Mouse (Mus musculus) thymus, postnatal 4 days (tissue): ENCODE measurements around the gene Camk1d.

Experiments
- DNase-seq: peaks from one replicate; pipeline ENCODE4 v3.0.0; 2021

Gene Camk1d

DNA sequence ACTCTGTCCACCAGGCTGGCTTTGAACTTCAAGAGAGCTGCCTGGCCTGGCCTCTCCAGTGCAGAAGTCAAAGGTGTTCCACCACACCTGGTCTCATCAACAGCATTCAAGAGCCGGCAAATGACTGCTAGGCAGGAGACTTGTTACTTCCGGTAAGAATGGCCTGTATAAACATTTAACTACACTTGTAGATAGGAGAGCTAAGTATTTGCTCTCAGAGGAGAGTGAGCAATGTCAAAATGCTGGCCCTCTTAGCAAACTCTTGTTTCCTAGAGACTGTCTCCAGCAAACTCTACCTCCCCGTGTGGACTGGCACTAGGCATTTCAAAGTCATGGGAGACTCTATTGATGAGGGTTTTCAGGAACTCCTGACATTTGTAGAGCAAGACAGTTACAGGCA, 56.3 kb downstream of the Camk1d start:
- no peak for DNase-seq

DNA sequence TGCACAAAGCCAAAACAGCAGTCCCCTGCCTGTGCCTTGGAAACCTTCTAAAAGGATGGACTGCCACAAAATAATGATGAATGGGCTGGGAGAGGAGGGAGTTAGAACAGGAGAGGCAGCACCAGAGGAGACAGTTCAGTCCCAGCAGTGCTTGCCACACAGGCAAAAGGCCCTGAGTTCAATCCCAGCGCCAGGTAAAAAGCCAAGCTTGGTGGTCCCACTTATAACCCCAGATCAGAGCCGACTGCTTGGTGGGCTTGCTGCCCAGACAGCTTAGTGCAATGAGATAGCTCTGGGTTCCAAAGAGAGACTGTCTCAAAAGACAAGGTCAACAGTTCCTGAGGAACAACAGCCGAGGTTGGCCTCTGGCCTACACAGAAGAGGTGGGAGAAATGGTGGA, 58.0 kb downstream of the Camk1d start:
- DNase-seq: no peak

DNA sequence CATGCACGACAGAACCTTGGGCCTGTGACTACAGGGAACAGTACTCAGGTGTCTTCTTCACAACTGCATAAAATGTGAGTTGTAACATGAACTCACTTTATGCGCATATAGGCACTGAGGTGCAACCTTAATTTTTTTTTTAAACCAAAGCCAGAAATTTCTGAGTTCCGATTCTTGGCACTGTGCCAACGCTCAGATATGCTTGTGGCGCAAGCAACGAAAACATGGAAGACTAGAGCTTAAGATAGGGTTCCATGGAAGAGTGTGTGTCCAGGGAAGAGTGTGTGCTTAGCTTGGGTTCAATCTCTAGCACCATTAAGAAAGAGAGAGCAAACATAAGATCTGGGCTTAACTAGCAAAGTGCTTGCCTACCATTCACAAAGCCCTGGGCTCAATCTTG, 62.2 kb downstream of the Camk1d start:
- no peak for DNase-seq

DNA sequence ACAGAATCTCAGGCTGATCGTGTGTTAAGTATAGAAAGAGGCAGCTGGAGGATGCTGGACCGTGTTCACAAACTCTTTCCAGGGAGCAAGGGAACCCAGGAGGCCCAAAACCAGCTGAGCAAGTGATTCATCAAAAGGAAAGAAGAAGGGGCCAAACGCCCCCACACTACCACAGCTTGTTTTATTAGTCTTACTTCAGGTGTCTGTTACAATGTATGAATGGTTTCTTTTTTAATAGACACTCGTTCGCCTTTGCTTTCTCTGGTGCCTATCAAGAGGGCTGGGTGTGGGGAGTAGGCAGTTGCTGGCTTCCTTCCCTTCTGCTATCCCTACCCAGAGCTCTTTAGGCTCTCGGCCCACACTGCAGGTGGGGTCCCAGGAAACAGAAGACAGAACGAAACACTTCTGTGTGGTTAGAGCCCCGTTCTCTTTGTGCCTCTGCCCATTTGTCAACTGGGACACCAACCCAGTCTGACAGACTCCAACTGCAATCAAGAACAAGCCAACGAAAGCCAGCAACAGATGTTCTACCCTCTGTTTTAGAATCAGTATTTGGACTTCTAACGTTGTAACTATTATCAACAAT, 62.9 kb downstream of the Camk1d start:
- peak; percentile 54 for DNase-seq

DNA sequence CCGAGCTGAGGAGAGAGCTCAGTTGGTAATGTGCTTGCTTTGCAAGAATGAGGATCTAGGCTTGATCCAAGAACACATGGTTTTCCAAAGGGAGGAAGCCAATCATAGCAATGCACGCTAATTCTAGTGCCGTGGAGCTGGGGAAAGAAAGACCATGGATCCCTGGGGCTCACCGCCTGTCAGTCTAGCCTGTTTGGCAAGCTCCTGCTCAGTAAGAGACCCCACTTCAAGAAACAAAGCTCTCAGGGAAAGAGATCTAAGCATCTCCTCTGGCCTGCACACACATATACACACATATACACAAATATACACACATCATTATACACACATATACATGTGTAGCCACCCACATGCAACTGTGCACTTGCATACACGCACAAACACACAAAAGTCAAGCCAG, 65.1 kb downstream of the Camk1d start:
- DNase-seq: no peak

DNA sequence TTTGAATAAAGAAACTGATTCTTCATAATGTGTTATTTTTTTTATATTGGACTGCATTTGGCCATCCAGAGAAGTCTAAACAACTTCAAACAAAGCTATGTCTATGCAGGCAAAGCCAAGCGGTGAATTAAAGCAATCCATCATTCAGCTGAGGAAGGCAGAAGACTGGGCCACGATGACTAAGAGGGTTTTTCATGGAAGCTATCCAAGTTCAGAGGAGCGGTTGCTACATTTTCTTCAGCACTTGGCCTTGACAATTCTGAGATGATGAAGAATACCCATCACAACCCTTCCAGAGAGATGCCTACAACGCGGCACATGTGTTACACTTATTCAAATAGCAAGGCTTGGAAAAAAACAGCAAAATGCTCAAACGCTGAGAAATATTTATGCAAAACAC, 65.6 kb downstream of the Camk1d start:
- DNase-seq: no peak

DNA sequence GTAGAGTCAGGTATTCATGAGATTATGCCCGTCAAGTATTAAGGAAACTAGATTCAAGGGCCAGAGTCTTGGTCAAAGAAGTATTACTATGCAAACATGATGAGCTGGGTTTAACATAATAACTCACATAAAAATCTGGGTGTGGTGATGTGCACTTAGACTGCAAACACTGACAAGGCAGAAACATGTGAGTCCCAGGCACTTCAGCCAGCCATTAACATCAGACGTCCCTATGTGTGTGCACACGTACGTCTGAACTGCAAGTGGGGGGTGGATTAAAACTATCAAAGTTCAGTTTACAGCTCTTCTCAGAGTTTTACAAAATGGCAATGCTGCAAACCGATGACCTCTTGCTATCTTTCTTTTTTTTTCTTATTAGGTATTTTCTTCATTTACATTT, 68.0 kb downstream of the Camk1d start:
- DNase-seq: no peak

DNA sequence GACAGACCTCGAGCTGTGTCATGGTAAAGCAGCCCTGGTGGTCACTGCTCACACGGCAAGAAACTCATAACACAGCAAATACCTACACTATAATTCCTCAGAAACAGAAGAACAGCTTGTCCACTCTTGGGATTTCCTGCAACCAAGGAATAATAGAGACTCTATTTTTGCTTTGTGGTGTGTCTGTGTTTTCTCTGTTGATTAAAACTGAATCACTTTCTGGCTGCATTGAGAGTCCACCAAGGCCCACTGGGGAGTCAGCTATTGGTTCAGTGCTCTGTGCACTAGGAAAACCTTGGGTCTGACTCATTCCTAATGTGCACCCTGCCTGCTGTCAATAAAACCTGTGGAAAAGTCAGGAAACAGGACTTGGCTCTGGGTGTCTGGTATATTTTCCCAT, 68.7 kb downstream of the Camk1d start:
- no peak for DNase-seq

DNA sequence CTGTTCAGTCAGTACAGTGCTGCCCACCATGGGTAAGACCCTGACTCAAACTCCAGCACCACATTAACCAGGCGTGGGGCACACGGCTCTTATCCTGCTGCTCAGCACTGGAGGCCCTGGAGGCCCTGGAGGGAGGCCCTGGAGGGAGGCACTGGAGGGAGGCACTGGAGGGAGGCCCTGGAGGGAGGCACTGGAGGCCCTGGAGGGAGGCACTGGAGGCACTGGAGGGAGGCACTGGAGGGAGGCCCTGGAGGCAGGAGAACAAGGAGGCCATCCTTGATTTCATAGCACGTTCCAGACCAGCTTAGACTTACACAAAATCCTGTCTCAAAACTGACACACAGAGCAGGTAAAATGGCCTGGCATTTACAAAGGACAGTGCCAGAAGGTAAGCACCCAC, 70.4 kb downstream of the Camk1d start:
- DNase-seq: peak; percentile 25

DNA sequence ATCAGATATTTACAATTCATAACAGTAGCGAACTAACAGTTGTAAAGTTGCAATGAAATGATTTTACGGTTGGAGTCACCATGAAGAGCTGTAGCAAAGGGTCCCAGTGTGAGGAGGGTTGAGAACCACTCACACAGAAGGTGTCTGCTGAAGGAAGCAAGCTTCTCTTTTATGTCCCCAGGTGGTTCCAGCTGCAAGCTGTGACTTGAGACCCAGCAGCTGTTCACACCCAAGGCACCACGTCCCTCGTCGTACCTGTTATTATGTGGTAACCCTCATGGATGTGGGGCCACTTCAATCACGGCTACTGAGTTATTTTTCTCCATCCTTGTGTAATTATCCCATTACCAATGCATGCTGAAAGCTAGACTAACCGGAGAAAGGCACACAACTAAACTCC, 71.1 kb downstream of the Camk1d start:
- DNase-seq: peak; percentile 54

DNA sequence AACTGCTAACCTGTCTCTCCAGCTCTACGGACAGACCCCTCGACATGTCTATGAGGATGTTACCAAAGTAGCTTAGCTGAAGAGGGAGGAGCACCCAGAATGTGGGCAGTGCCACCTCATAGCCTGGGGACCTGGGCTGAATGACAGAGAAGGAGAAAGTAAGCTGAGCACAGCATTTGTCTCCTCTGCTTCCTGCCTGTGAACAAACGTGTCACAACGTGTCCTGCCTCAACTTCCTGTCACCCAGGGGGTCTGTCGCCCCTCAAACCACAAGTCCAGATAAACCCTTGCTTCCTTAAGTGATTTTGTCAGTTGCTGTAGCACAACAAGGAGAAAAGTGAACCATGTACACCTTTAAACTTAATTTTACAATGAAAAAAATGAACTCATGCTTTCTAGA, 71.7 kb downstream of the Camk1d start:
- DNase-seq: peak; percentile 69

DNA sequence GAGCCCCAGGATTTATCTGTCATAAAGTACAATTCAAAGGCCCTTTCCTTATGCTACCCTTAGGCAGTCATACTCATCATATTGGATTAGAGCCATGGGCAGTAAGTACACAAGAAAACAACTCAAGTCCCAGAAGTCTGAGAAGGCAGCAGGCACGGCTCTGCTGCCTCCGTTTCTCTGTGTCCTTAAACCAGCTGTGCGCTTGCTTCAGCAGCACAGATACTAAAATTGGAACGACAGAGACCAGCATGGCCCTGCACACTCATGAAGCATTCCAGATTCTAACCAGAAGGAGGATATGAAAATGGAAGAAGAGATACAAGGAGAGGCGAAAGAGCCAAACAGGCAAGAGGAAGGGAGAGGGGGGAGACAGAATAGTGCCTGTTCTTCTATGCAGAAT, 72.6 kb downstream of the Camk1d start:
- DNase-seq: no peak

DNA sequence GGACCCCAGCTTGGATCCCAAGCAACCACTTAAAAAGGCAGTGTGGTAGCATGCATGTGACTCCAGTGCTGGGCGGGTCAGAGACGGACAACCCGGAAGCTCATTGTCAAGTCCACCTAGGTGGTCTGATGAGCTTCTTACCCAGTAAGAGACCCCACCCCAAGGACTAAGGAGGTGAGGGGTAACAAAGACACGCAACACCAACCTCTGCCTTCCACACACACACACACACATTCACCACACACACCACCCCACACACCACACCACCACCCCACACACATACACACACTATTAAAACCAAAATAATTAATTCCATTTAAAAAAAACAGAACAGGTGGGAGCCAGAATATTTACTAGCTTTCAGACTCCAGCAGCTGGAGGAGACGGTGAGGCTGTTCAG, 73.7 kb downstream of the Camk1d start:
- DNase-seq: no peak

DNA sequence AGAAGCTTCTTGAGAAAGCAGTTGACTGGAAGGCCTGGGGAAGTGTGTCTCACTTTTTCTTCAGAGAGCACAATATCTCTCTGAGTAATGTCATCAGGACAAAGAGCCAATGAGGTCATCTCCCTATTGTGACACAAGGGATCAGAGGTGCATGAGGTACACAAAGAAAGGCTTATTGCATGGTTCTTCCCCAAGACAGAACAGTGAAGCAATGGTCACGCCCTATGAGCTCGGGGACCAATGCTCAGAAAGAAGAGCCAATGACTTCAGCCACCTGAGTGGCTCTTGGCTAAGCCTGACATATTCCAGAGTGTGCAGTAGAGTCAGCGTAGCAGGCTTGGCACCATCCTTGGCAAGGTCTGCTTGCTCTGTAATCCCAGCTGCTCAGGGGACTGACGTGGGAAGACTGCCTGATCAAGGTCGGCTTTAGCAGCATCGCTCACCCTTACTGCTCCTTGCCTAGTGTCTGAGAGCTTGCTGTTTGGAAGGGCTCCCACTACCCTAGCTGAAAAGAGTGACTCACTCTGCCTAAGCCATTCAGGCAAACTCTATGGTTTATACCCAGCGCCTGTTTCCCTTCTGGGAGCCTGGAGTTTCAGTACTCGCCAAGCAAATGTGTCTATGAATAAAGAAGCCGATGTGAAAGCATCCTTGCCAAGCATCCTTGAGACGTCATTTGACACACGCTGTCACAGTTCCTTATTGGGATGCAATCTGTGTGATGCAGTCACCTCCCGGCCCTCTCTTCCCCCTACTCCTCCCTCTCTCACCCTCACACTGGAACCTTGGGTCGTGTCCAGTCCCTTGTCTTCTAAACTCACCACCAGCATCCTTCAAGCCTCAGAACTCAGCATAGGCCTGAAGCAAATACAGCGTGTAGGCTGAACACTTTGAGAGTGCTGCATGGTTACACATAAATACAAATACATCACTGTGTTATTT, 77.2 kb downstream of the Camk1d start:
- no peak for DNase-seq

DNA sequence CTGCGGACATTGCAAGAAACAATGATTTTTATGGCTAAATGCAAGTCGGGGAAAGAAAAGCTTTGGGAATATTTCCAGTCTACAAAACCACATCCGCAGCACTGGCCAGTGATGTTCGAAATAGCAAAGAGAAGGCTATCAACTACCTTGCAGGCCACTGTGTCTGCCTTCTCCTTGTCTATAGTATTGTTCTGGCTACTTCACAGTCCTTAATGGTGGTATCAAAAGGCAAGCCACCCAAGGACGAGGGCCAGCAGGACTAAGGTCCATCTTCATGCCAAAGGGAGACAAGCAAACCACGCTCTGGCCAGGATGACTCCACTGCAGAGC, 82.0 kb downstream of the Camk1d start:
- DNase-seq: no peak

DNA sequence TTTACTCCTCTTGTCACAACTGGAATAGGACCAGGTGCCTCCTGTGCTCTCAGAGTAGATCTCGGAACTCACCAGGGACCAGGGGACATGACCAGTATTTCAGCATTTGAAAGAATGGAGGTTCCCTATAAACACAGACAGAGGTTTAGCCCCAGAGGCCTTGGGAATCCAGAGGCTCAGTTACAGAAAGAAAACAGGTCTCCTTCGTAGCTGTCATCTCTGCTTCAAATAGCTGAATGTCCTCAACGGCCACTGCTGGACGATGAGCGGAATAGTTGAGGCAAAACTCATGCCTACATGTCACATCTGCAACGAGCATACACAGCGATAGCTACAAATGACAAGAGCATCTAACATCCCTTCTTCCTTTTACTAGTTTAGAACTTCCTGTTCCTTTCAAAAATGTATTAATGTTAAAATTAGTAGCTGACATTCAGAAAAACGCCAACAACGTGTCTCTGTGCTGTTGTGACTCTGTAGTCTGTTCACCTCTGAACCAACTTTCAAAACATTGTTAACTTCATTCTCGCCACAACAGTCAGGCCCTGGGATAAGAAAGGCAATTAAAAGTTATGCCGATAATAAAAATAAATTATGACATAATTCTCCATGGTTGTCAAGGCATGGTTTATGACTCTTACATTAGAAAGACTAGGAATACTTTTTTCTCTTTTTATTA, 82.5 kb downstream of the Camk1d start:
- no peak for DNase-seq

DNA sequence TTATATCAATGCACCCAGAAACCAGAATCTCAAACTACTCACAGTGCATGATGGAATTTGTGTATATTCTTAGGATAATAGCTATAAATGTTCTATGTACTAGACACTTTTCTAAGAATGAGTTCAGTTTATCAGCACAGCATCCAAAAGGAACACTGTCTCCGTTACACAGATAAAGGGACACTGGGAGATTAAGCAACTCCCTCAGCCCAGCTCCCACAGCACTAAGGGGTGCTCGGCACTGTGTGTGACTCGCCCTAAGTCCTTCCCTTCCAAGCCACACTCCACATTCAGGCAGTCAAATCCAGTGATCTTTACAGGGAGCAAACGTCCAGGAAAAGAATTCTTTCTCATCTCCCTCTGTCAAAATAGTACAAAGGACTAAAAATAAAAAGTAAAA, 83.6 kb downstream of the Camk1d start:
- DNase-seq: no peak

DNA sequence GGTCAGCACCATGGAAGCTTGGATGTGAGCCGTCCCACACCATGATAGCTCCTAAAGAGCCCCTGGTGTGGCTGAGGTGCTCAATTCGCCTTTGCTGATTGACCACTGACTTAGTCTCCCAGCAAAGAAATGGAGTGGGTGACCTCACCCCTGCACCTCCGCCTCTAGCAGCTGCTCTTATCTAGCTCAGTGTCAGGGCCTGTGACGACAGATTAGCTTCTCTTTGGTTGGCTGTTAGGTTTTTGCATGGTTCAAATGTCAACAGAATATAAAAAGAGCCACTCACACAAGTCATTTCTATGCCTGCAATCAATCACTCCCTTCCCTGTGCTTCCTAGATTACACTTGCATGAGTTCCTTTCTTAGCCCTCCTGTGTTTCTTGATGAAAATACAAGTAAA, 89.9 kb downstream of the Camk1d start:
- DNase-seq: no peak

DNA sequence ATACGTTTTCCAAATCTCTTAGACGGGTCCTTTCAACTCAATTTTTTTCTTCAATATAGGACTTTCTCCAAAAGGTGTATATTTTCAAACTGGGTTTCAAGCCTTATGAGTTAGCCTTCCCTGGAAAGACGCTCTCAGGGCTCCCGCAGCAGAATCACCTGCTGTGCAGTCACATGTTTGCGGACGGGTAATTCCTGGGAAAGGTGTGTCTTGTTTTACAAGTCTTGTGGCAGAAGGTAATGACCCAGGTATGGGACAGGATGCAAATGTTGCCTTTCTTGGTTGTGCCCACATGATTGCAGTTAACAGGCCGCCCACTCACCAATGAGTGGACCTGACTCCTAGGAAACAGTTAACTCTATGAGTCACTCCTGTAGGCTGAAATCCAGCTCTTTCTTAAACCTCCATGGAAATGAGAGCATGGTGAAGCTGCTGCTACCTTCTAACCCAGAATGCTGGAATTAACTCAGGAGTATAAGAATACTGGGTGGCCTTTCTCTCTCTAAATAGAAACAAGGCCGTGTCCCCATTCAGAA, 95.9 kb downstream of the Camk1d start:
- DNase-seq: no peak

DNA sequence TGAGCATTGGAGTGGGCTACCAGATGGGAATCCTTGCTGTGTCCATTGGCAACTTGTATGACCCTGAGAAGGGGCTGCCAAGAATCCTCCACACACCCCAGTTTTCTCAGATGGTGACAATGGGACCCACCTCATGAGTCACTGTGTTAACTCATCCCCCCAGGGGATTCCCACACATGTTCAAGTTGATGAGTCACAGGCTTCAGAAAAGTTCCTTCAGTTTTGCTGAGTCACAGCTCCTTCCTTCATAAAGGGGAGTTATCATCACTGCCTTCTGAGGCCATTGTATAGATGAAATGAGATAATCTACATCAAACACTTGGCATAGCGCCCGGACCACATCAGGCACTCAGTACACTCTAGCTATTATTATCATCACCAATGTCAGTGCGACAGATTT, 99.4 kb downstream of the Camk1d start:
- DNase-seq: no peak

DNA sequence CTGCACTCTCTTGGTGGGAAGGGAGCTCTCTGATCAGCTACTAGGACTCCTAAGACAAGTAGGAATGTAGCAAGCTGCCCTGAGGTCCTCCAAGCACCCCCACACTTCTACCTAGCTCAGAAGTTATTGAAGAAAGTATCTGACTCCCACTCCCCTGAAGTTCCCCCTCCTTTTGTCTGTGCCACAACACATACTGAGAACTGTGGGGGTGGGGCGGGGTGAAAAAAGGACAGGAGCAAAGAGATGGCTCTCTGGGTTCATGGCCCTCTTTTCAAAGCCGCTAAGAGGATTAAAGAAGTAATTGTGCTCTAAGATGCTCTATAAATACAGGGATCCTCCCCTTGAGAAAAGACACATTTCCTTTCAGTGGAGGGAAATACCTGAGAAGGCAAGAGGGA, 100.0 kb downstream of the Camk1d start:
- DNase-seq: peak; percentile 39

DNA sequence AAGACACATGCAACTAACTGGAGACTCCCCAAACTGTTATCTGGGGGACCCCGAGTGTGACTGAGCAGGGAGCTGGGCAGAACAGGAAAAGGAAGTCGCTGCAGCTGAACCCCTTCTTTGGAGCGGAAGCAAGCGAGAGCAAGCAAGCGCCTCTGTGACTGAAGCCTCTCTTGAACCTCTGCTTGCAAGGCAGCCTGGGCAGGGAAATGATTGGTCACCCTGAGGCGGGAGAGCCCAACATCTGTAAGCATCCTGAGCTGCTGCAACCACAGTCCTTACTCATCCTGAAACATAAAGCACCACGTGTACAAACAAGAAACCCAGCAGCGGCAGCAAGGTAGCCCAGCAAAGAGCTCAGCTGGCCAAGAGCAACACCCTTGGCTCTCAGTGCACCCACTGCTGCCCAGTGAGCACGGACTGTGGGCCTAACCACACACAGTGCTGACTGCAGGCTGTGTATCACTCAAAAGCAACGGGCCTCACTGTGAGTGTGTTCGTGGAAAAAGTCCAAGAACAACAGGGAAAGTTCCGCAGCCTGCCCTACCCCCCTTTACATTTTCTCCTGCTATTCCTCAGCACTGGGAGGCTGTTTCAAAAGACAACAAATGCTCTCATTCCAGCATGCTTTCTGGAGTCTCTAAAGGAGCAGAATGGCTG, 100.5 kb downstream of the Camk1d start:
- peak; percentile 62 for DNase-seq

DNA sequence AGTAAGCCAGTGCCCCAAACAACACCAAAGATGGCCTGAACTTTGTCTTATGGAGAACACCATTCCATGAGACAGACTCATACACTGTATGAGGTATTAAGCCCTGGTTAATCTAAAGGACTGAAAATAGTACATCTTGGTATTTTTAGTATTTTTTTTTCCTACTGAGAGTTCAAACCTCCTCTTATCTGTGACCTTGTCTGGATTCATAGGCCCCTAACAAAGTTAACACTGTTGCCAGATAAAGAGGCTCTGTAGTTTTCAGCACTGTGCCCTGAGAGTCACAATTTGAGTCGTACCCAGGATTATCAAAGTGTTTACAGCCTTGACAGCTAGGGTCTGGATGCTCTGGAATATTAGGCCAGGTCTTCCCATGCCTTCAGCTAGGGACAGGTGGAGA, 102.7 kb downstream of the Camk1d start:
- DNase-seq: no peak
